Mouse (Mus musculus): ENCODE measurements around the gene Cd151.

The Cd151 gene

GRCm38 (mm10) chr7:141467230-141468030, at the start of gene Cd151:
Gene Cd151, plus strand, starts transcription at chr7:141467392.
- DNase-seq: peak; percentile 83 to 84

GRCm38 (mm10) chr7:141417731-141418681, 49.2 kb upstream of the Cd151 start:
- DNase-seq: no peak

- no peak for DNase-seq
Measured at GRCm38 (mm10) chr7:141418970-141419369, 48.2 kb upstream of the Cd151 start.

GRCm38 (mm10) chr7:141420030-141420702, 47.0 kb upstream of the Cd151 start:
- no peak for DNase-seq

GRCm38 (mm10) chr7:141423811-141424210, 43.4 kb upstream of the Cd151 start:
- no peak for DNase-seq

- DNase-seq: no peak
Measured at GRCm38 (mm10) chr7:141426948-141427730, 40.1 kb upstream of the Cd151 start.

- no peak for DNase-seq
Measured at GRCm38 (mm10) chr7:141428701-141429100, 38.5 kb upstream of the Cd151 start.

- no peak for DNase-seq
Measured at GRCm38 (mm10) chr7:141429310-141429709, 37.9 kb upstream of the Cd151 start, which contains the start of gene Cend1. Gene Cend1, minus strand, starts transcription at chr7:141429491.

GRCm38 (mm10) chr7:141429840-141430584, 37.2 kb upstream of the Cd151 start:
- DNase-seq: no peak

GRCm38 (mm10) chr7:141430585-141431240, 36.5 kb upstream of the Cd151 start:
- no peak for DNase-seq

GRCm38 (mm10) chr7:141431434-141432185, 35.6 kb upstream of the Cd151 start:
- DNase-seq: no peak

GRCm38 (mm10) chr7:141432186-141432611, 35.0 kb upstream of the Cd151 start:
- no peak for DNase-seq

- no peak for DNase-seq
Measured at GRCm38 (mm10) chr7:141432741-141433516, 34.3 kb upstream of the Cd151 start.

- no peak for DNase-seq
Measured at GRCm38 (mm10) chr7:141433517-141434400, 33.4 kb upstream of the Cd151 start.

GRCm38 (mm10) chr7:141434464-141434863, 32.7 kb upstream of the Cd151 start:
- DNase-seq: no peak

GRCm38 (mm10) chr7:141435129-141435855, 31.9 kb upstream of the Cd151 start:
- DNase-seq: peak; percentile 62 to 67

- DNase-seq: no peak
Measured at GRCm38 (mm10) chr7:141435856-141436522, 31.2 kb upstream of the Cd151 start.

Data from B cell, adult 2 months (primary cell).